Mouse (Mus musculus) liver, embryonic 15.5 days (tissue): Measurements from ENCODE around the gene Diexf. TPM values are rescaled to one million over a fixed set of nuclear protein-coding genes. Genes with fewer than 3 reads are reported as not detected.

ENCODE experiments used
- ATAC-seq: fragments of 200-750 bp; cut with Nextera tagmentation; 2 replicates; pipeline ENCODE4 v1.8.0; 2017; ENCODE audit warnings: moderate number of reproducible peaks, mild to moderate bottlenecking, moderate library complexity; ENCODE audit not compliant: insufficient read depth
- H3K27ac ChIP-seq: fragments of 300-500 bp; sonication (generic); replicated peaks from 2 replicates; pipeline ENCODE4 v1.5.1; 2015; ENCODE audit warnings: mild to moderate bottlenecking, inconsistent platforms
- H3K27me3 ChIP-seq: fragments of 300-500 bp; sonication (generic); 2 replicates; pipeline ENCODE4 v1.6.1; 2015; ENCODE audit warnings: mild to moderate bottlenecking, inconsistent platforms
- H3K36me3 ChIP-seq: fragments of 300-500 bp; sonication (generic); replicated peaks from 2 replicates; pipeline ENCODE4 v1.6.1; 2015; ENCODE audit warnings: moderate library complexity, mild to moderate bottlenecking, inconsistent platforms
- H3K4me1 ChIP-seq: fragments of 300-500 bp; sonication (generic); replicated peaks from 2 replicates; pipeline ENCODE4 v1.6.1; 2015; ENCODE audit warnings: inconsistent platforms
- H3K4me2 ChIP-seq: fragments of 300-500 bp; sonication (generic); 2 replicates; pipeline ENCODE4 v1.6.1; 2015; ENCODE audit warnings: moderate library complexity, mild to moderate bottlenecking, inconsistent platforms
- H3K4me3 ChIP-seq: fragments of 300-500 bp; sonication (generic); replicated peaks from 2 replicates; pipeline ENCODE4 v1.5.1; 2015; ENCODE audit warnings: mild to moderate bottlenecking, inconsistent platforms
- H3K9ac ChIP-seq: fragments of 300-500 bp; sonication (generic); 2 replicates; pipeline ENCODE4 v1.6.1; 2015; ENCODE audit warnings: moderate library complexity, mild to moderate bottlenecking, inconsistent platforms
- H3K9me3 ChIP-seq: fragments of 300-500 bp; sonication (generic); replicated peaks from 2 replicates; pipeline ENCODE4 v1.6.1; 2016; ENCODE audit warnings: inconsistent platforms
- WGBS: fragments of 180-500 bp; shearing (Covaris S2); methylation state at CpG from one replicate; pipeline ENCODE4 v1.1.7; 2015; ENCODE audit warnings: mixed read lengths; ENCODE audit not compliant: insufficient replicate concordance; 5-methylcytosine and 5-hydroxymethylcytosine counted together
- polyA plus RNA-seq: library from polyadenylated mRNA; unstranded; fragments of >200 nt; fragmentation: Nextera tagmentation; extraction: Ambion mirVana; gene quantifications from 2 replicates; pipeline ENCODE4 v1.2.1, GENCODE M21; 2015

The Diexf gene
- polyA plus RNA-seq, 1 experiment from 2014 or later, result 2.7 TPM

DNA sequence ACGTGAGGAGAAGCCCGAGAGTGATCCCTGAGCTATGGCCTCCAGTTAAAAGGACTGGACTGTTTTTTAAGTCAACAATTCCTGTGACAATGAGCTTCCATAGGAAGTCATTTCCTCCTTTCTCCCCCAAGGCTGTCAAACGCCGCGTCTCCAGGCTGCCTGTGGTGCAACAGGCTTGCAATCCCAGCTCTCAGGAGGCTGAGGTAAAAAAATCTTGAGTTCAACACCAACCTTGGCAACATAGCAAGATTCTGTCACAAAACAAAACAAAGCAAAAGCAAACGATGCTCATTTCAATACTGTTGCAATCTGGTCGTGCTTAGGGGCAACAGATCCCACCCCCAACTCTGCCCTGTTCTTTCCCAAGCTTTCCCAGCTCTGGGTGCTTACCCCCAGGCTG is 8.0 kb upstream of the Diexf start:
- no peaks in the 10 kb centered on the region for H3K4me1 ChIP-seq
- no peaks in the 10 kb centered on the region for H3K36me3 ChIP-seq
- no peak for ATAC-seq
- H3K9me3 ChIP-seq, result no peaks in the 10 kb centered on the region
- H3K4me2 ChIP-seq, result no peak overlapping the region
- no peak overlapping the region for H3K4me3 ChIP-seq
- no peak overlapping the region for H3K27ac ChIP-seq
- H3K9ac ChIP-seq, result no peak overlapping the region
- WGBS, result 25% methylated on average over 7 of the region's 7 CpGs
- 0 out of 2 replicates have a peak, but pooled peaks cover 8% of the 10 kb centered on the region for H3K27me3 ChIP-seq

DNA sequence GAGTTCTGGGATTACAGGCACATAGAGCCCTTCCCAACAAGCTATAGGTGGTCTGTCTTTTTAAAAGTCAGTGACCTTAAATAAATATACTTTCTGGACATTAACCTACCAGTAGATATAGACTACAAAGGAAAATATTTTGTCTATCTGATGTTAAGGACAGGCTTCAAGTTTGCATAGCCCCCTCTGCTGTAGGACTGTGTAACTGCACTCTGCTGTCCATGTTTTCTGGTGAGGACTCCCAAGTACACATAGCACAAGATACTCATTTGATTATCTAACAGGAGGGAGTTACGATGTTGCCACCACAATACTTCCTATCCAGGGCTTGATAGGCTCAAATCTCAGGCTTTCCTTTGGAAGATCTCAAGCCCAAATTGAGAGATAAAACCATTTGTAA is 3.7 kb upstream of the Diexf start:
- no peak for ATAC-seq
- Histone ChIP-seq H3K27me3 (0 out of 2 replicates have a peak, but pooled peaks cover 8% of the 10 kb centered on the region), H3K4me2 (no peak overlapping the region), H3K27ac (no peak overlapping the region), H3K4me3 (no peak overlapping the region), H3K36me3 (no peaks in the 10 kb centered on the region), H3K9me3 (no peaks in the 10 kb centered on the region), H3K9ac (no peak overlapping the region), H3K4me1 (peaks cover 23% of the 10 kb centered on the region)
- 63% methylated on average over 1 of the region's 1 CpGs for WGBS

- peaks cover 28% of the 10 kb centered on the region for H3K4me1 ChIP-seq
- no peak overlapping the region for H3K27ac ChIP-seq
- ATAC-seq, result no peak
- H3K36me3 ChIP-seq, result peaks cover 9% of the 10 kb centered on the region
- H3K9ac ChIP-seq, result no peak overlapping the region
- H3K27me3 ChIP-seq, result 0 out of 2 replicates have a peak, but pooled peaks cover 4% of the 10 kb centered on the region
- no peak overlapping the region for H3K4me3 ChIP-seq
- no peaks in the 10 kb centered on the region for H3K9me3 ChIP-seq
- no peak overlapping the region for H3K4me2 ChIP-seq
These were observed 2.3 kb upstream of the Diexf start for GRCm38 (mm10) chr1:193132385-193132784.

GRCm38 (mm10) chr1:193131311-193131948 is 1.4 kb upstream of the Diexf start:
- no peaks in the 10 kb centered on the region for H3K27me3 ChIP-seq
- 55% methylated on average over 6 of the region's 6 CpGs for WGBS
- no peak for ATAC-seq
- no peak overlapping the region for H3K27ac ChIP-seq
- no peak overlapping the region for H3K4me2 ChIP-seq
- H3K4me3 ChIP-seq, result no peak overlapping the region
- no peaks in the 10 kb centered on the region for H3K9me3 ChIP-seq
- H3K9ac ChIP-seq, result no peak overlapping the region
- H3K4me1 ChIP-seq, result peaks cover 28% of the 10 kb centered on the region
- H3K36me3 ChIP-seq, result peaks cover 18% of the 10 kb centered on the region

DNA sequence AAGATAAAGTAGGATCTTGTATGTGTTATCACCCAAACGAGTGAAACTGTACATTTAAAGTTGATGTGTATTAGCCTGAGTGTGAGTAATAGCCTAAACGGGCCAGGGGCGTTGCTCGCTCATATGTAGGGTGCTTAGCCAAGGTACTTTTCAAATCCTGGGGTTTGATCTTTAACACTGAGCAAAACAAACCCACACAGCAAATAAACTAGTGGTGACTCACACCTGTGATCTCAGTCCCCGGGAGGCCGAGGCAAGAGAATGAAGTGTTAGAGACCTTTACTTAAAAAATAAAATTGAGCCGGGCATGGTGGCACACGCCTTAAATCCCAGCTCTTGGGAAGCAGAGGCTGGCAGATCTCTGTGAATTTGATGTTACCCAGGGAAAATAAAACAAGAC is 767 bp upstream of the Diexf start:
- no peak overlapping the region for H3K27ac ChIP-seq
- no peaks in the 10 kb centered on the region for H3K27me3 ChIP-seq
- H3K4me2 ChIP-seq, result peak overlapping the region; percentile 95
- WGBS, result 72% methylated on average over 8 of the region's 8 CpGs
- ATAC-seq, result no peak
- H3K4me1 ChIP-seq, result peaks cover 28% of the 10 kb centered on the region
- H3K36me3 ChIP-seq, result peaks cover 20% of the 10 kb centered on the region
- no peak overlapping the region for H3K9ac ChIP-seq
- peak overlapping the region; percentile 95; the same call in 1 of the 2 replicates for H3K4me3 ChIP-seq
- H3K9me3 ChIP-seq, result no peaks in the 10 kb centered on the region

GRCm38 (mm10) chr1:193130456-193130825 is 369 bp upstream of the Diexf start:
- H3K27ac ChIP-seq, result 0 out of 2 replicates have a peak overlapping the region, but pooled peaks have one; percentile 15
- 31% methylated on average over 11 of the region's 11 CpGs for WGBS
- H3K4me3 ChIP-seq, result peak overlapping the region; percentile 95
- H3K9ac ChIP-seq, result peak overlapping the region; percentile 23; the same call in 1 of the 2 replicates
- H3K36me3 ChIP-seq, result peaks cover 20% of the 10 kb centered on the region
- ATAC-seq, result peak; percentile 23
- H3K27me3 ChIP-seq, result no peaks in the 10 kb centered on the region
- peak overlapping the region; percentile 95 for H3K4me2 ChIP-seq
- H3K4me1 ChIP-seq, result peaks cover 28% of the 10 kb centered on the region
- no peaks in the 10 kb centered on the region for H3K9me3 ChIP-seq

DNA sequence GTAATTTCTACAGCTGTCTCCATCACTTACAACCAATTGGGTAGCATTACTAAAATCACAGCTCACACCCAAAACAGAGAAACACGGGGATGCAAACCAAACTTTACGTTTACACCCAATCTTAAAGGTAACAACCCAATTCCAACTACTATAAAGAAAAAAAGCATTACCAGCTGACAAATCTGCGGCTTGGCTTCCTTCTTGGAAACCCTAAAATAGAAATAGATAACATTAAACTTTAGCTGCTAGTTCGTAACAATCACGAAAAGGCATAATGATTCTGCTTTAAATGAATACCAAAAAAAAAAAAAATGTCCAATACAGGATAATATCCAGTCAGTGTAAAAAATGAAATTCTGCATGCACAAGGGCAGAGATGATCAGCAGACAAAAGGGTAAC is 751 bp downstream of the Diexf start:
- peak overlapping the region; percentile 95 for H3K4me2 ChIP-seq
- H3K9me3 ChIP-seq, result no peaks in the 10 kb centered on the region
- no peaks in the 10 kb centered on the region for H3K27me3 ChIP-seq
- H3K9ac ChIP-seq, result peak overlapping the region; percentile 81
- ATAC-seq, result no peak
- peaks cover 28% of the 10 kb centered on the region for H3K4me1 ChIP-seq
- H3K4me3 ChIP-seq, result peak overlapping the region; percentile 95
- H3K36me3 ChIP-seq, result peaks cover 27% of the 10 kb centered on the region
- 0 out of 2 replicates have a peak overlapping the region, but pooled peaks have one; percentile 38 for H3K27ac ChIP-seq
- WGBS, result 14% methylated on average over 5 of the region's 5 CpGs

DNA sequence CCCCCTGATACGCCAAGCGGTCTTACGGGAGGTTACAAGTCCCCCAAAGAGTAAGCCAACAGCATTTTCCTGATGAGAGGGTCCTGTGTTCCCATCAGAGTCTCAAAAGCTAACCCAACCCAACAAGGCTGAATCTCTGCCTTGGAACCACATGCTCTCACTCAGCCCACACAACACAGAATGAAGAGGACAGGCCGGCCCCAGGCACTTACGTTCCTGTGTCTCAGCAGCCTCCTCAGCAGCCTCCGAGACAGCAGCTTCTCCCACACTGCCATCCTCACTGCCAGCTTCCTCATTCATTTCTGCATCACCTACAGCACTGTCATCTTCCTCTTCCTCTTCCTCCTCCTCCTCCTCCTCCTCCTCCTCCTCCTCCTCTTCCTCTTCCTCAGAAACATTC is 2.0 kb downstream of the Diexf start:
- Histone ChIP-seq H3K4me3 (no peak overlapping the region), H3K27me3 (no peaks in the 10 kb centered on the region), H3K4me2 (no peak overlapping the region), H3K36me3 (peaks cover 38% of the 10 kb centered on the region), H3K27ac (no peak overlapping the region), H3K9me3 (no peaks in the 10 kb centered on the region), H3K9ac (no peak overlapping the region), H3K4me1 (peaks cover 28% of the 10 kb centered on the region)
- 82% methylated on average over 6 of the region's 6 CpGs for WGBS
- no peak for ATAC-seq

DNA sequence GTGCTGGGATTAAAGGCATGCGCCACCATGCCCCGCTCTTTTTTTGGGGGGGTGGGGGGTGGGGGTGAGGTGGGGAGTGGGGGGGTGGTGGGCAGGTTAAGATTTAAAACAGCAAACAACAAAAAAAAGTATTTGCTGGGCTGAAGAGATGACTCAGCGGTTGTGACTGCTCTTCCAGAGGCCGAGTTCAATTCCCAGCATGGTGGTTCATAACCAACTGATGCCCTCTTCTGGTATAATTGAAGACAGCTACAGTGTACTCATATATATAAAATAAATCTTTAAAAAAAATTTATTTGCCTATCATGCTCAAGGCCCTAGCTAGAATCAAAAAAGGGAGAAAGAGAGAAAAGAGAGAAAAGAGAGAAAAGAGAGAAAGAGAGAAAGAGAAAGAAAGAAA is 4.2 kb downstream of the Diexf start:
- 69% methylated on average over 4 of the region's 4 CpGs for WGBS
- Histone ChIP-seq H3K27ac (no peak overlapping the region), H3K4me3 (no peak overlapping the region), H3K4me2 (no peak overlapping the region), H3K9me3 (no peaks in the 10 kb centered on the region), H3K9ac (no peak overlapping the region), H3K36me3 (peaks cover 60% of the 10 kb centered on the region), H3K4me1 (peaks cover 22% of the 10 kb centered on the region), H3K27me3 (no peaks in the 10 kb centered on the region)
- ATAC-seq, result no peak

- Histone ChIP-seq H3K36me3 (peaks cover 84% of the 10 kb centered on the region), H3K4me2 (no peak overlapping the region), H3K4me3 (no peak overlapping the region), H3K27me3 (no peaks in the 10 kb centered on the region), H3K9me3 (no peaks in the 10 kb centered on the region), H3K4me1 (peaks cover 3% of the 10 kb centered on the region), H3K9ac (no peak overlapping the region), H3K27ac (no peak overlapping the region)
- 89% methylated on average over 6 of the region's 6 CpGs for WGBS
- ATAC-seq, result no peak
These were observed 6.8 kb downstream of the Diexf start for GRCm38 (mm10) chr1:193123290-193123689.

DNA sequence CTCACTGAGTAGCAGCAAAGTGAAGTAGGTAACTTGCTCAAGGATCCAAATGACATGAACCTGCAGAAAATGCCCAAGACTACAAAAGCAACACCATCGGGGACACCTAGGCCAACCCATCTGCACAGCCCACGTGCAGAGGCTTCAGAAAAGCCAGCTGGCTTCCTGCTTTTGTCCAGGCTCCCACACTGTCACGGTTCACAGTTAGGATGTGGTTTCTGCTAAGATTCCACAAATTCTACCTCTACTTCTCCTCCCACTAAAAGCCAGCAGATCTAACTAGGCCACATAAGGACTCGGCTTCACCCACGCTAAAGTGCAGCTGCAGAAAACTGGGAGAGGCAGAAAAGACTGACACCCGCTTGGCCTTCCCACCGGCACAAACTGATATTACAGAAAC is 7.3 kb downstream of the Diexf start:
- Histone ChIP-seq H3K4me1 (no peaks in the 10 kb centered on the region), H3K36me3 (peaks cover 85% of the 10 kb centered on the region), H3K4me3 (no peak overlapping the region), H3K9me3 (no peaks in the 10 kb centered on the region), H3K27ac (no peak overlapping the region), H3K27me3 (no peaks in the 10 kb centered on the region), H3K9ac (no peak overlapping the region), H3K4me2 (no peak overlapping the region)
- no peak for ATAC-seq
- 74% methylated on average over 7 of the region's 7 CpGs for WGBS

- H3K4me2 ChIP-seq, result no peak overlapping the region
- H3K27ac ChIP-seq, result no peak overlapping the region
- H3K27me3 ChIP-seq, result no peaks in the 10 kb centered on the region
- no peak for ATAC-seq
- peaks cover 94% of the 10 kb centered on the region for H3K36me3 ChIP-seq
- WGBS, result 86% methylated on average over 9 of the region's 9 CpGs
- H3K9me3 ChIP-seq, result no peaks in the 10 kb centered on the region
- no peak overlapping the region for H3K9ac ChIP-seq
- no peak overlapping the region for H3K4me3 ChIP-seq
- H3K4me1 ChIP-seq, result no peaks in the 10 kb centered on the region
These were observed 18.0 kb downstream of the Diexf start for GRCm38 (mm10) chr1:193112093-193112492.
